Mouse (Mus musculus): ENCODE results near the gene Gm13271. TPM values are rescaled to one million over a fixed set of nuclear protein-coding genes. Genes with fewer than 3 reads are reported as not detected.
"Not testable (repeated sequence)": the region's sequence is repeated elsewhere in the genome, so short reads cannot be mapped to it uniquely, and the experiment has no call there.

Gene Gm13271
- polyA plus RNA-seq, 1 experiment from 2014 or later = not detected

DNA sequence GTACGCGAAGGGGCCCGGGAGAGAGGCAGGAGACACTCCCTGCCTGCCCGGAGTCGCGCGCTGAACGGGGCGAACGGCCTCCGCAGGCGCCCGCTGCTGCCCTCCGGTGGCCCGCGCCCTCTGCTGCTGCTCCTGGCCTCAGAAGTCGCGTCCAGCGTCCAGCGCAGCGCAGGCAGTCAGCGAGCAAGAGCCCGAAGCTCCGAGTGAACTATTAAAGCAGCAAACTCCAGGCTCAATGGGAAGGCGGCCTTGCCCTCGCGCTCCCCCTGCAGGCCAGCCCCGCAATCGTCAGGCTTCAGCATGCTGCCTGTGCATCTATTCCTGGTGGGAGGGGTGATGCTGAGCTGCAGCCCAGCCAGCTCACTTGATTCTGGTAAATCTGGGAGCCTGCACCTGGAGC lies 48.3 kb downstream of the Gm13271 start, which contains the start of gene Gm13287:
Gene Gm13287 (plus strand): TSS at position 301 of the 400 bp plus-strand sequence.
- not testable (repeated sequence) for H3K36me3 ChIP-seq; ATAC-seq (ENCODE audit: low FRiP score, low read depth); H3K9me3 ChIP-seq; H3K4me2 ChIP-seq (replicated peaks); H3K4me3 ChIP-seq; H3K9ac ChIP-seq (replicated peaks); H3K27me3 ChIP-seq; H3K4me1 ChIP-seq; H3K27ac ChIP-seq (replicated peaks)
- WGBS = no CpG with 5 or more reads among the region's 29 CpGs

Other genes starting within 250 kb of the Gm13271 start
- gene Ifnb1, start 232.1 kb upstream of the Gm13271 start, polyA plus RNA-seq (2016; fragmentation: Nextera tagmentation; extraction: Ambion mirVana) = not detected in 2 replicates
- gene Ifna15, start 196.6 kb upstream of the Gm13271 start, polyA plus RNA-seq (2016; fragmentation: Nextera tagmentation; extraction: Ambion mirVana) = not detected in 2 replicates
- gene Ifna14, start 183.1 kb upstream of the Gm13271 start, polyA plus RNA-seq (2016; fragmentation: Nextera tagmentation; extraction: Ambion mirVana) = not detected in 2 replicates
- not detected in 2 replicates for gene Ifna9, start 162.5 kb upstream of the Gm13271 start, polyA plus RNA-seq (2016; fragmentation: Nextera tagmentation; extraction: Ambion mirVana)
- not detected in 2 replicates for gene Ifna12, start 151.5 kb upstream of the Gm13271 start, polyA plus RNA-seq (2016; fragmentation: Nextera tagmentation; extraction: Ambion mirVana)
- not detected in 2 replicates for gene C87499, start 120.5 kb upstream of the Gm13271 start, polyA plus RNA-seq (2016; fragmentation: Nextera tagmentation; extraction: Ambion mirVana)
- gene Ifna13, start 110.4 kb upstream of the Gm13271 start, polyA plus RNA-seq (2016; fragmentation: Nextera tagmentation; extraction: Ambion mirVana) = not detected in 2 replicates
- not detected in 2 replicates for gene Ifna16, start 77.9 kb upstream of the Gm13271 start, polyA plus RNA-seq (2016; fragmentation: Nextera tagmentation; extraction: Ambion mirVana)
- not detected in 2 replicates for gene Ifna2, start 71.0 kb upstream of the Gm13271 start, polyA plus RNA-seq (2016; fragmentation: Nextera tagmentation; extraction: Ambion mirVana)
- not detected in 2 replicates for gene Ifnab, start 63.5 kb upstream of the Gm13271 start, polyA plus RNA-seq (2016; fragmentation: Nextera tagmentation; extraction: Ambion mirVana)
- 1.3 and 2.0 TPM in 2 replicates for gene Gm26566, start 33.1 kb upstream of the Gm13271 start, polyA plus RNA-seq (2016; fragmentation: Nextera tagmentation; extraction: Ambion mirVana)
- gene Klhl9, start 32.4 kb upstream of the Gm13271 start, polyA plus RNA-seq (2016; fragmentation: Nextera tagmentation; extraction: Ambion mirVana) = 142 and 153 TPM in 2 replicates
- gene Gm13283, start 5.3 kb downstream of the Gm13271 start, polyA plus RNA-seq (2016; fragmentation: Nextera tagmentation; extraction: Ambion mirVana) = 0.14 and 0.20 TPM in 2 replicates
- gene Gm13290, start 19.0 kb downstream of the Gm13271 start, polyA plus RNA-seq (2016; fragmentation: Nextera tagmentation; extraction: Ambion mirVana) = not detected in 2 replicates
- gene Gm13289, start 22.1 kb downstream of the Gm13271 start, polyA plus RNA-seq (2016; fragmentation: Nextera tagmentation; extraction: Ambion mirVana) = not detected in 2 replicates
- 0.31 TPM in 1 of 2 replicates, not detected in the other for gene Gm13272, start 25.0 kb downstream of the Gm13271 start, polyA plus RNA-seq (2016; fragmentation: Nextera tagmentation; extraction: Ambion mirVana)
- gene Ifnz, start 27.3 kb downstream of the Gm13271 start, polyA plus RNA-seq (2016; fragmentation: Nextera tagmentation; extraction: Ambion mirVana) = 0.37 TPM in 1 of 2 replicates, not detected in the other
- gene Gm13276, start 30.8 kb downstream of the Gm13271 start, polyA plus RNA-seq (2016; fragmentation: Nextera tagmentation; extraction: Ambion mirVana) = not detected in 2 replicates
- gene Gm13277, start 33.8 kb downstream of the Gm13271 start, polyA plus RNA-seq (2016; fragmentation: Nextera tagmentation; extraction: Ambion mirVana) = not detected in 2 replicates
- gene Gm13278, start 36.7 kb downstream of the Gm13271 start, polyA plus RNA-seq (2016; fragmentation: Nextera tagmentation; extraction: Ambion mirVana) = not detected in 2 replicates
- not detected in 2 replicates for gene Gm13275, start 39.6 kb downstream of the Gm13271 start, polyA plus RNA-seq (2016; fragmentation: Nextera tagmentation; extraction: Ambion mirVana)
- not detected in 2 replicates for gene Gm13279, start 42.5 kb downstream of the Gm13271 start, polyA plus RNA-seq (2016; fragmentation: Nextera tagmentation; extraction: Ambion mirVana)
- 0.83 TPM in 1 of 2 replicates, not detected in the other for gene Gm13285, start 44.8 kb downstream of the Gm13271 start, polyA plus RNA-seq (2016; fragmentation: Nextera tagmentation; extraction: Ambion mirVana)
- not detected in 2 replicates for gene Gm13287, start 48.4 kb downstream of the Gm13271 start, polyA plus RNA-seq (2016; fragmentation: Nextera tagmentation; extraction: Ambion mirVana)
- not detected in 2 replicates for gene Gm13288, start 50.7 kb downstream of the Gm13271 start, polyA plus RNA-seq (2016; fragmentation: Nextera tagmentation; extraction: Ambion mirVana)
- gene Ifna7, start 61.4 kb downstream of the Gm13271 start, polyA plus RNA-seq (2016; fragmentation: Nextera tagmentation; extraction: Ambion mirVana) = not detected in 2 replicates
- gene Ifna11, start 65.1 kb downstream of the Gm13271 start, polyA plus RNA-seq (2016; fragmentation: Nextera tagmentation; extraction: Ambion mirVana) = not detected in 2 replicates
- not detected in 2 replicates for gene Ifna6, start 72.5 kb downstream of the Gm13271 start, polyA plus RNA-seq (2016; fragmentation: Nextera tagmentation; extraction: Ambion mirVana)
- not detected in 2 replicates for gene Ifna5, start 80.7 kb downstream of the Gm13271 start, polyA plus RNA-seq (2016; fragmentation: Nextera tagmentation; extraction: Ambion mirVana)
- not detected in 2 replicates for gene Ifna4, start 87.0 kb downstream of the Gm13271 start, polyA plus RNA-seq (2016; fragmentation: Nextera tagmentation; extraction: Ambion mirVana)
- not detected in 2 replicates for gene Ifna1, start 95.2 kb downstream of the Gm13271 start, polyA plus RNA-seq (2016; fragmentation: Nextera tagmentation; extraction: Ambion mirVana)
- not detected in 2 replicates for gene Ifne, start 125.3 kb downstream of the Gm13271 start, polyA plus RNA-seq (2016; fragmentation: Nextera tagmentation; extraction: Ambion mirVana)

All from midbrain, embryonic 12.5 days (tissue).